Mouse (Mus musculus): ENCODE data around the gene Tmprss13. TPM values are rescaled to one million over a fixed set of nuclear protein-coding genes. Genes with fewer than 3 reads are reported as not detected.

Tmprss13 gene
- total and polyA plus RNA-seq, 3 experiments, result not detected

DNA sequence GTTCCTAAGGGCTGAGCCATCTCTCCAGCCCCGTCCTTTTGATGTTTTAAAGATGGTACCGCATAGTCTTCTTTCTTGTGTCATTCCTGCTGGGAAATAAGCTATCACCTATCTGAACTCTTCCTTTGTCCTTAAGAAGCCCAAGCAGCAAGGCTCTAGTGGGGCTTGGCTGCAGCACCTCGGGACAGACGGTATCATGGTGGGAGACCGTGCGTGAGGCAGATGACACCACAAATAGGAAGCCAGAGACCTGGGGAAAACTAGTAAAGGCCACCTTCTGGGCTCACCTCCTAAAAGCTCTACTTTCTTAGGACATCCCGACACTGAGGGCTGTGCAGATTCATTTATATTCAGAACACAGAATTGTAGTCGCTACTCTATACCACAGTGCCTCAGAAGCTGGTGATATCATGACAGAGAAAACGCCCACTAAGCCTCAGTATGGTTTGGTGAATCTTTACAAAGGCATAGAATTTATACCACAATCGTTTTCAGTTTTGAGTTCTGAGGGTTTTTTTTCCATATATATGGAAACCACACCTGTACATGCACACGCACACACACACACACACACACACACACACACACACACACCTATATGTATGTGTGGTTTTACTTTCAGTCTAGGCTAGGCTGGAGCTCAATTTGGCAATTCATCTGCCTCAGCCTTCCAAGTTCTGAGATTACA is 27.3 kb upstream of the Tmprss13 start:
- peaks cover 0 to 34% of the 10 kb centered on the region in 2 experiments; a peak in 3 of 4 replicates for H3K4me1 ChIP-seq (ENCODE audit: control insufficient read depth in 1 of 2, insufficient read depth in 2 of 2)
- H3K4me3 ChIP-seq (replicated peaks in 1 of 3; ENCODE audit: low read depth in 2 of 3, low read length in 2 of 3, poor library complexity in 1 of 3), result no peak overlapping the region
- H3K27me3 ChIP-seq (replicated peaks), result no peaks in the 10 kb centered on the region
- no peak overlapping the region for H3K27ac ChIP-seq (ENCODE audit: insufficient read depth, low read depth)
- in situ Hi-C loops (cut with MboI; ENCODE audit: low pct_ligation_motif_present, low pct_unique_long_range_greater_than_20kb, low sequenced_read_pairs) (no loop called here), dilution Hi-C loops (cut with MboI; ENCODE audit: extremely low pct_ligation_motif_present, extremely low pct_unique_long_range_greater_than_20kb, low sequenced_read_pairs) (no loop called here)
- no peak for TF ChIP-seq RCOR1 (conservative IDR thresholded peaks at IDR 0.05; ENCODE audit: low read depth, low read length)
- no peak for TF ChIP-seq SMC3 (IDR thresholded peaks at IDR 0.05; ENCODE audit: low read depth, low read length)
- TF ChIP-seq MXI1 (IDR thresholded peaks at IDR 0.05; ENCODE audit: low read depth, low read length), result no peak
- no peak for TF ChIP-seq MAX (IDR thresholded peaks at IDR 0.05; ENCODE audit: low read length)
- TF ChIP-seq ZMIZ1 (IDR thresholded peaks at IDR 0.05; ENCODE audit: low read depth, low read length), result no peak
- TF ChIP-seq GABPA (IDR thresholded peaks at IDR 0.05; ENCODE audit: insufficient replicate concordance, low read depth, low read length), result no peak
- no peak for TF ChIP-seq MAFK (IDR thresholded peaks at IDR 0.05; ENCODE audit: insufficient replicate concordance, low read length)
- no peak for TF ChIP-seq MEF2A (IDR thresholded peaks at IDR 0.05; ENCODE audit: borderline replicate concordance, low read depth, low read length)
- TF ChIP-seq JUN (IDR thresholded peaks at IDR 0.05; ENCODE audit: insufficient read depth, low read depth, low read length), result no peak
- no peak for TF ChIP-seq E2F4 (IDR thresholded peaks at IDR 0.05; ENCODE audit: insufficient replicate concordance, low read depth, low read length)
- no peak for TF ChIP-seq KAT2A (IDR thresholded peaks at IDR 0.05; ENCODE audit: insufficient replicate concordance, low read length)
- no peaks in the 10 kb centered on the region for H3K79me2 ChIP-seq (replicated peaks; ENCODE audit: control insufficient read depth, extremely low read depth, insufficient read depth, poor library complexity, severe bottlenecking)
- DNase-seq (ENCODE audit: extremely low read depth), result no peak
- no peaks in the 10 kb centered on the region for H3K36me3 ChIP-seq (replicated peaks in 1 of 2; ENCODE audit: control insufficient read depth in 1 of 2, insufficient read depth in 1 of 2, low read length in 1 of 2)
- H3K9ac ChIP-seq (ENCODE audit: insufficient read depth, low read depth), result no peak overlapping the region
- H3K4me2 ChIP-seq (ENCODE audit: insufficient read depth, low read depth, poor library complexity, severe bottlenecking), result no peak overlapping the region
- H3K9me3 ChIP-seq (replicated peaks; ENCODE audit: low read length), result no peaks in the 10 kb centered on the region

DNA sequence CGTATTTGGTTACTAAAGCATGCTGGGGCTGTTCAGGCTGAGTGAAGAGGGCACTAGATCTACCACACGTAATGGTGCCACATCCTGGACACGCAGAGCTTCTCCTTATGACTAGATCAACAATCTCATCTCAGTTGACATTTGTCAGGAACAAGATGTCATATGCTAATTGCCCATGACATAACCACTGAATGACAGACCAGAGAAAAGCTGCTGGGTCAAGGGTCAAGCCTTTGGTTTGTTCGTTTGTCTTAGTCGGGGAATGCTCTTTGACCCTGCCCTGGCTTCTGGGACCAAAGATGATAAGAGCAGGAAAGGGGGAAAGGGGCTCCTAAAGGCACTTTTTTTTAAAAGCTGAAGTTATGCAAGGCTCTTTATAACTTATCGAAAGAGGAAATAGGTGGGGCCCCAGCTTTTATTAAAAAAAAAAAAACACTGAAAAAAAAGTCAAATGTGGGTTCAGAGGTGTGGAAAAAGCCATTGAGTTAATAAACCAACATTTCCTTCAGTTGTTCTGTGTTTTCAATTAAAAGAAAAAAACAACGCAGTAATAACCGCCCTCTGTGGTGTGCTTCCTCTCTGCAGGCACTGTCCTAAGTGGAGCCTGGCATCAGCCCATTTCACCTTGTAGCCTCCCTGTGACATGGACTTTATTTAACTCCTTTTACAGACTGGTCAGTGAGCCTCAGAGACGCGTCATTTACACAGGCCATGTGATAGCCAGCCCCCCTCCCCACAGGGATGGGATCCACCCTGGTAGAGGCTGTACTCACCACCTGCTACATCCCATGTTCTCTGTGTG is 24.5 kb upstream of the Tmprss13 start:
- H3K4me2 ChIP-seq (ENCODE audit: insufficient read depth, low read depth, poor library complexity, severe bottlenecking), result no peak overlapping the region
- H3K27ac ChIP-seq (ENCODE audit: insufficient read depth, low read depth), result no peak overlapping the region
- no peak for TF ChIP-seq EP300 (IDR thresholded peaks at IDR 0.05; ENCODE audit: low read length)
- no peak for TF ChIP-seq ZNF384 (IDR thresholded peaks at IDR 0.05; ENCODE audit: low read depth, low read length)
- no peak for TF ChIP-seq E2F4 (IDR thresholded peaks at IDR 0.05; ENCODE audit: insufficient replicate concordance, low read depth, low read length)
- TF ChIP-seq JUN (IDR thresholded peaks at IDR 0.05; ENCODE audit: insufficient read depth, low read depth, low read length), result no peak
- TF ChIP-seq JUND (conservative IDR thresholded peaks at IDR 0.05; ENCODE audit: low read depth, low read length), result no peak
- dilution Hi-C loops (cut with MboI; ENCODE audit: extremely low pct_ligation_motif_present, extremely low pct_unique_long_range_greater_than_20kb, low sequenced_read_pairs) (no loop called here), in situ Hi-C loops (cut with MboI; ENCODE audit: low pct_ligation_motif_present, low pct_unique_long_range_greater_than_20kb, low sequenced_read_pairs) (loop anchor here (5.0 kb wide), 1 partner anchor 72 kb away; no protein-coding TSS in a partner anchor)
- H3K27me3 ChIP-seq (replicated peaks), result no peaks in the 10 kb centered on the region
- H3K79me2 ChIP-seq (replicated peaks; ENCODE audit: control insufficient read depth, extremely low read depth, insufficient read depth, poor library complexity, severe bottlenecking), result no peaks in the 10 kb centered on the region
- DNase-seq (ENCODE audit: extremely low read depth), result no peak
- H3K4me3 ChIP-seq (replicated peaks in 1 of 3; ENCODE audit: low read depth in 2 of 3, low read length in 2 of 3, poor library complexity in 1 of 3), result no peak overlapping the region
- peaks cover 11 to 40% of the 10 kb centered on the region in 2 experiments for H3K4me1 ChIP-seq (ENCODE audit: control insufficient read depth in 1 of 2, insufficient read depth in 2 of 2)
- H3K9me3 ChIP-seq (replicated peaks; ENCODE audit: low read length), result no peaks in the 10 kb centered on the region
- no peaks in the 10 kb centered on the region for H3K36me3 ChIP-seq (replicated peaks in 1 of 2; ENCODE audit: control insufficient read depth in 1 of 2, insufficient read depth in 1 of 2, low read length in 1 of 2)
- H3K9ac ChIP-seq (ENCODE audit: insufficient read depth, low read depth), result no peak overlapping the region

Data from CH12.LX (cell line).